Mouse (Mus musculus) embryo, embryonic 11.5 days (tissue): ENCODE data around the gene Cav2.

Experiments used
- DNase-seq: peaks from one replicate; pipeline ENCODE4 v3.0.0-alpha.2; 2012; ENCODE audit warnings: low read depth, low spot score

The Cav2 gene

DNA sequence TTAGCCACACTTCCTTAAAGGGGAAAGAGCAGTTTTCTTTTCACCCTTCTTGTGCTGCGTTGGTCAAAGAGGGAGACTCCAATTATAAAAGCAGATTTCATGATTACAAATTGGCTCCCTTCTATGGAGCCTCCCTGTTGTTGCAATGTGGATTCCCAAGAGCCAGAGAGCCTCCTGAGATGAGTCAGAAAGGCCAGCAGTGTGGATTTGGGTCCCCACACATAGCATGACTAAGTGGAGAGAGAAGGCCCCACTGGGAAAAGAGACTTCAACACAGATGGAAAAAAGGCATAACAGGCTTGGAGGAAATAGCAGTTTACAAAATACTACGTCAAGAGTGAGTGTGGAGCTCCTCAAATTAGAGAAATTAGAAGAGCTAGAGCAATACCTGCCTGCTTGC is 28.3 kb downstream of the Cav2 start:
- DNase-seq, result no peak

- no peak for DNase-seq
These were observed 33.3 kb downstream of the Cav2 start for GRCm38 (mm10) chr6:17314241-17314640.

DNA sequence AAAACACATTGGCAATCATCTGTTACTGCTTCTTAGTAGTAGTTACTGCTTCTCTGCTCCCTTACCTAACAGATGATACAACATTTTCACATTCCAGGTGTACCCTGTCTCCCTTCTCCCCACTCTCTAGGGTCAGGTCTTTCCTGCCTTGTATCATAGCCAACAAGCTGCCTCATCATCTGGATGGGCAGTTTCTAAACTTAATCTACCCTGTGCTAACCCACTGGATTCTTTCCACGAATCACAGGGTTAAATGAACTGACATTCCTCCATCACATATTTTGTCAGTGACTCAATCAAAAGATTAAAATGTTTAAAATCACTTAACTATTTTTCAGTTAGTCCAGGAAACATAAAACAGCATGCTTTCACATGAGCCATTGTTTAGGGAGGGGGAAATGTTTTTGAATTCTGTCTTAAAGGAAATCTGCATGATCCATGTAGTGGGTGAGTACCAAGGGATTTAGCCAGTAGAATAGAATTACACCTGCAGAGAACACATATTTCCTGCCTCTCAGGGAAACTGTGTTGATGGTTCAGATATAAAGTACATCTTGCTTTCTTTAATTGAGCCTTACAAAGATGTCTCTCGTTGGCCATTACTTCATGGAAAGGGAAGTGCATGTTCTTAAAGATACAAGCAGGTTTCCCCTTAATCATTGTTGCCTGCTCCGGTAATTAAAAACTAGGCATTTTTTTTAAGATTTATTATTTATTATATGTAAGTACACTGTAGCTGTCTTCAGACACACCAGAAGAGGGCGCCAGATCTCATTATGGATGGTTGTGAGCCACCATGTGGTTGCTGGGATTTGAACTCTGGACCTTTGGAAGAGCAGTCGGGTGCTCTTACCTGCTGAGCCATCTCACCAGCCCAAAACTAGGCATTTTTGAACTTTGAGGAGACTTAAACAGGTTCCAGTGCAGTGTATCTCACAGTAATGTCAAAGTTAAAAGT is 34.0 kb downstream of the Cav2 start:
- no peak for DNase-seq

DNA sequence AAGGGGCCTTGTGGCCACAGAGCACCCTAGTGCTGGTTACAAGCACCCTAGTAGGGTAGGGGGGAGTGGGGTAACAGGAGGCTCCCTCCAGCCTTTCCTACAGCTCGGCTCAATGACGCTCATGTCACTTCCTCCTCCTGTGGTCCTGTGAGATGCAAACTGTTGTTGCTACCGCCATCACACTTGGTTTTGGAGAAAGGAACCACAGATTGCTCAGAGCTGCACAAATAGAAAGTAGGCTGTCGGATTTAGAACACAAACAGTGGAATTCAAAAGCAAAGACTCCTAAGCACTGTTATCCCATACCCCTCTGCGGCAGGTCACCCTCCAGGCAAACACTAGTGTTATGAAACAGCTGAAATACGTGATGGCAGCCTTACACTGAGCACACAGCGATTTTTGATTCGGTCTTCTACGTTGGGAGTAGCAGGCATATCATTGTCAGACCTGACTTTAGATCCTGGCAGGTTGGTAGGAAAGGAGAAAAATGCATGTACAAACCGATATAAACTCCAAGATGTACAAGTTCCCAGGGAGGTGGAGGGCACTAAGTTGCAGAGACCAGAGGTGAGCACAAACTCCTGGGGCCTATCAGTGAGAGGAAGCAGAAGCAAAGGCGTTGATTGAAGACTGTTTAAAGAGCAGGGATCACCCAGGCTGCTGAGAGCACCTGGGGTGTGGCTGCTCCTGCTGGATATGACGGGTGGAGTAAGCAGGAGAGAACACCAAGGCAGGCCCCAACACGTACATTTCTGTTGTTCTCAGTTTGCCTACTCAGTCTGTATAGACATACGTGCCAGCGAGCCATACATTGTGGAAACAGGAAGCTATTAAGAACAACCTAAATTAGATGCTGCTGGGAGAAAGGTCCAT is 35.5 kb downstream of the Cav2 start:
- DNase-seq, result no peak

- DNase-seq, result no peak
These were observed 36.2 kb downstream of the Cav2 start for GRCm38 (mm10) chr6:17317167-17317524.

DNA sequence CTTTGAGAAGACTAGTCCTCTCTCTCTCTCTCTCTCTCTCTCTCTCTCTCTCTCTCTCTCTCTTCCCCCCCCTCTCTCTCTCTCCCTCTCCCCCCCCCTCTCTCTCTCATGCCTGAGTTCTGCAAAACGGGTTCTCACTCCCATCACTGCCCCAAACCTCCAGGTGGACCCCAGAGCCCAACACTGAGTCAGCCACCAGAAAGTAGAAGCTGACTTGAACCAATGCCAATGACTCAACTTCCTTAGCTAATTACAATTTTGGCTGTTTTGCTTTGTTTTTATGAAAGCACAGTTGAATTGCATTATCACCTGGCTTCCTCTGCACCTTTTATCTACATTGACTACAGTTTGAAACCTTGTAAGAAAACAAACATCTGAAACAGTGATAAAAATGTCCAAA is 37.0 kb downstream of the Cav2 start:
- DNase-seq, result no peak

GRCm38 (mm10) chr6:17321976-17322375 is 41.0 kb downstream of the Cav2 start:
- DNase-seq, result no peak

- no peak for DNase-seq
These were observed 46.2 kb downstream of the Cav2 start for GRCm38 (mm10) chr6:17327216-17327615.

GRCm38 (mm10) chr6:17329801-17330200 is 48.8 kb downstream of the Cav2 start:
- DNase-seq, result no peak

DNA sequence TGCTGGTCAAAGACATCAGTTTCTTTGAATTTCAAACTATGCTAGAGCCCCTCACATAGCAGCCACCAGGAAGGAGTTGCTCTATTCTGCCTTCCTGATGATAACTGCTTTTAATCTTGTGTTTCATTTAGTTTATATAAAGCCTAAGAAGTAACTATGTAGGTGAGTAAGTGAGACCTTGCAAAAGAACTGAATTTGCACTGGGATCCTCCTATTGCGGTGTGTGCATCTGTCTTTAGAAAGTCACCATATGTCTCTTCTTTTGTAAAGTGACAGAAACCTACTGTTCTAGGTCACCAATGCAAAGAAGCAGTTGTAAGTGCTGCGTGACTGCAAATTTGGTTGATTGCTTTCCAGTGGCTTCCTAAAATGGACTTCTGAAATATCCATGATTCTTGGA is 56.7 kb downstream of the Cav2 start:
- no peak for DNase-seq
